In genomic region chr9:37488041-37488440, GRCm38 (mm10) we compare ENCODE assay signal across 9 mouse cellular contexts. TPM values are rescaled to one million over a fixed set of nuclear protein-coding genes. Genes with fewer than 3 reads are reported as not detected.
DNase-seq lines count a peak whose midpoint lies in the region; ATAC-seq and TF ChIP-seq lines count a peak whose summit lies in the region.
"Had no signal": no experiment of that assay in that cellular context is flagged by ENCODE, and none has a peak within 500 bp of the region (broad histone marks: within the 10 kb centered on the region; RNA-seq: fewer than 3 reads in every experiment).

No protein-coding gene starts in this region.

- no peak for DNase-seq in kidney, adult 2 months
- DNase-seq in kidney, adult 8-10 months: no peak
- DNase-seq in thymus, postnatal 10 days (ENCODE audit: low spot score in 2 of 2): no peak
- DNase-seq in urinary bladder, adult 2 months (ENCODE audit: low spot score): no peak
- no peak for DNase-seq in adrenal gland, postnatal 4 days (ENCODE audit: low spot score in 2 of 2)
- DNase-seq: retina, postnatal 1 day had no signal

- peak overlapping the region; percentile 94 for H3K4me2 ChIP-seq in hindbrain, embryonic 13.5 days
- H3K4me2 ChIP-seq in midbrain, embryonic 13.5 days (replicated peaks): peak overlapping the region; percentile 76

- peak overlapping the region; percentile 97 for H3K9ac ChIP-seq in hindbrain, embryonic 13.5 days
- 0 out of 2 replicates have a peak overlapping the region, but pooled peaks have one; percentile 94 for H3K9ac ChIP-seq in midbrain, embryonic 13.5 days (replicated peaks)

- no peaks in the 10 kb centered on the region for H3K36me3 ChIP-seq in kidney, adult 2 months (ENCODE audit: control insufficient read depth, insufficient read depth, low read length)
- no peaks in the 10 kb centered on the region for H3K36me3 ChIP-seq in hindbrain, embryonic 13.5 days
- 0 out of 2 replicates have a peak, but pooled peaks cover 3% of the 10 kb centered on the region for H3K36me3 ChIP-seq in midbrain, embryonic 13.5 days

- peaks cover 10% of the 10 kb centered on the region; the same call in 1 of the 2 replicates for H3K4me1 ChIP-seq in kidney, adult 2 months (ENCODE audit: control insufficient read depth, insufficient read depth, low read length)
- peaks cover 11% of the 10 kb centered on the region for H3K4me1 ChIP-seq in bone marrow macrophage, adult 2 months (ENCODE audit: control insufficient read depth, insufficient read depth, low read length)
- H3K4me1 ChIP-seq in hindbrain, embryonic 13.5 days (replicated peaks): peaks cover 28% of the 10 kb centered on the region
- H3K4me1 ChIP-seq in midbrain, embryonic 13.5 days (replicated peaks): peaks cover 29% of the 10 kb centered on the region

- H3K4me3 ChIP-seq in kidney, adult 2 months (ENCODE audit: insufficient read depth, low read depth, low read length): no peak overlapping the region
- peak overlapping the region; percentile 75 for H3K4me3 ChIP-seq in bone marrow macrophage, adult 2 months (ENCODE audit: insufficient read depth, low read length)
- peak overlapping the region; percentile 96 for H3K4me3 ChIP-seq in hindbrain, embryonic 13.5 days
- H3K4me3 ChIP-seq in midbrain, embryonic 13.5 days (replicated peaks): peak overlapping the region; percentile 98

- H3K27me3 ChIP-seq in kidney, adult 2 months (replicated peaks; ENCODE audit: control insufficient read depth, insufficient read depth, low read length): no peaks in the 10 kb centered on the region
- H3K27me3 ChIP-seq in hindbrain, embryonic 13.5 days: no peaks in the 10 kb centered on the region
- no peaks in the 10 kb centered on the region for H3K27me3 ChIP-seq in midbrain, embryonic 13.5 days

- no peak for TF ChIP-seq CTCF in kidney, adult 2 months (conservative IDR thresholded peaks at IDR 0.05; ENCODE audit: insufficient read depth, insufficient read length, low read depth, low read length)
- TF ChIP-seq CTCF in bone marrow macrophage, adult 2 months (IDR thresholded peaks at IDR 0.05; ENCODE audit: low read depth, low read length): no peak

- ATAC-seq in hindbrain, embryonic 13.5 days (ENCODE audit: low FRiP score): no peak
- no peak for ATAC-seq in midbrain, embryonic 13.5 days

- peak overlapping the region; percentile 94 for H3K27ac ChIP-seq in kidney, adult 2 months (ENCODE audit: insufficient read depth, low read depth, low read length)
- H3K27ac ChIP-seq in bone marrow macrophage, adult 2 months (ENCODE audit: insufficient read depth, low read depth, low read length): peak overlapping the region; percentile 93
- H3K27ac ChIP-seq in hindbrain, embryonic 13.5 days: peak overlapping the region; percentile 100
- H3K27ac ChIP-seq in midbrain, embryonic 13.5 days: peak overlapping the region; percentile 98; the same call in 1 of the 2 replicates

- 49% methylated on average over 4 of the region's 4 CpGs for WGBS in kidney, adult 2 months
- WGBS in hindbrain, embryonic 13.5 days: 39% methylated on average over 4 of the region's 4 CpGs
- 29% methylated on average over 4 of the region's 4 CpGs for WGBS in midbrain, embryonic 13.5 days

- H3K9me3 ChIP-seq in hindbrain, embryonic 13.5 days: no peaks in the 10 kb centered on the region
- H3K9me3 ChIP-seq in midbrain, embryonic 13.5 days: no peaks in the 10 kb centered on the region

- no peak for TF ChIP-seq POLR2A in kidney, adult 2 months (IDR thresholded peaks at IDR 0.05; ENCODE audit: low read depth, low read length)
- TF ChIP-seq POLR2A in bone marrow macrophage, adult 2 months (IDR thresholded peaks at IDR 0.05; ENCODE audit: borderline replicate concordance, low read depth, low read length): no peak

RNA-seq across cellular contexts. Expression of gene Msantd2, which starts 1.1 kb away (rescaled TPM):
- polyA plus RNA-seq in kidney, adult 2 months (2012; rRNA removed): 12.1 and 15.7 TPM in 2 replicates
- 23.5 and 27.3 TPM in 2 replicates for polyA plus RNA-seq in bone marrow macrophage, adult 2 months (2012; ENCODE audit: insufficient read depth, insufficient read length, missing spikeins)
- polyA plus RNA-seq in hindbrain, embryonic 13.5 days (2015; fragmentation: Nextera tagmentation; extraction: Ambion mirVana): 35.4 and 39.2 TPM in 2 replicates
- 36.5 and 39.5 TPM in 2 replicates for polyA plus RNA-seq in midbrain, embryonic 13.5 days (2015; fragmentation: Nextera tagmentation; extraction: Ambion mirVana)
- polyA plus RNA-seq in urinary bladder, adult 2 months (2012; rRNA removed): 24.7 and 26.8 TPM in 2 replicates
- total RNA-seq in adrenal gland, postnatal 4 days (2021): 10 to 100 TPM; 31.3 to 33.2 TPM

RNA-seq across cellular contexts. Expression of gene Esam, which starts 39.8 kb away (rescaled TPM):
- polyA plus RNA-seq in kidney, adult 2 months (2012; rRNA removed): 54.9 and 55.5 TPM in 2 replicates
- 0.97 TPM in 1 of 2 replicates, not detected in the other for polyA plus RNA-seq in bone marrow macrophage, adult 2 months (2012; ENCODE audit: insufficient read depth, insufficient read length, missing spikeins)
- 41.1 and 43.4 TPM in 2 replicates for polyA plus RNA-seq in hindbrain, embryonic 13.5 days (2015; fragmentation: Nextera tagmentation; extraction: Ambion mirVana)
- polyA plus RNA-seq in midbrain, embryonic 13.5 days (2015; fragmentation: Nextera tagmentation; extraction: Ambion mirVana): 33.5 and 34.5 TPM in 2 replicates
- polyA plus RNA-seq in urinary bladder, adult 2 months (2012; rRNA removed): 56.0 and 57.2 TPM in 2 replicates
- total RNA-seq in adrenal gland, postnatal 4 days (2021): 10 to 100 TPM; 51.7 to 55.5 TPM

RNA-seq across cellular contexts. Expression of gene Vsig2, which starts 51.0 kb away (rescaled TPM):
- polyA plus RNA-seq in kidney, adult 2 months (2012; rRNA removed): 7.6 and 9.1 TPM in 2 replicates
- polyA plus RNA-seq in bone marrow macrophage, adult 2 months (2012; ENCODE audit: insufficient read depth, insufficient read length, missing spikeins): not detected in 2 replicates
- polyA plus RNA-seq in hindbrain, embryonic 13.5 days (2015; fragmentation: Nextera tagmentation; extraction: Ambion mirVana): 0.82 and 1.6 TPM in 2 replicates
- polyA plus RNA-seq in midbrain, embryonic 13.5 days (2015; fragmentation: Nextera tagmentation; extraction: Ambion mirVana): 0.37 and 0.42 TPM in 2 replicates
- 151 and 161 TPM in 2 replicates for polyA plus RNA-seq in urinary bladder, adult 2 months (2012; rRNA removed)
- 1 to 10 TPM; 5.8 to 7.3 TPM for total RNA-seq in adrenal gland, postnatal 4 days (2021)

RNA-seq across cellular contexts. Expression of gene Robo3, which starts 55.0 kb away (rescaled TPM):
- polyA plus RNA-seq in kidney, adult 2 months (2012; rRNA removed): 14.4 and 18.7 TPM in 2 replicates
- polyA plus RNA-seq in bone marrow macrophage, adult 2 months (2012; ENCODE audit: insufficient read depth, insufficient read length, missing spikeins): not detected in 2 replicates
- 64.6 and 91.3 TPM in 2 replicates for polyA plus RNA-seq in hindbrain, embryonic 13.5 days (2015; fragmentation: Nextera tagmentation; extraction: Ambion mirVana)
- 20.5 and 22.4 TPM in 2 replicates for polyA plus RNA-seq in midbrain, embryonic 13.5 days (2015; fragmentation: Nextera tagmentation; extraction: Ambion mirVana)
- polyA plus RNA-seq in urinary bladder, adult 2 months (2012; rRNA removed): 0.07 and 0.12 TPM in 2 replicates
- total RNA-seq in adrenal gland, postnatal 4 days (2021): 1 to 10 TPM in 1 of 2 experiments, under 1 TPM in 1; 0.56 to 1.0 TPM

Comparison
In these comparisons a context has a peak if more than half of its experiments do, and no peak if none do; other contexts are left out.
1. RNA of gene Esam, which starts 39.8 kb away (polyA plus RNA-seq): 56.0 to 57.2 TPM in urinary bladder, adult 2 months, 54.9 to 55.5 TPM in kidney, adult 2 months, 41.1 to 43.4 TPM in hindbrain, embryonic 13.5 days and 33.5 to 34.5 TPM in midbrain, embryonic 13.5 days; 0.97 TPM in bone marrow macrophage, adult 2 months; every median in the first group is over 10 times any median in the second.
2. RNA of gene Vsig2, which starts 51.0 kb away (polyA plus RNA-seq): 151 to 161 TPM in urinary bladder, adult 2 months; 7.6 to 9.1 TPM in kidney, adult 2 months, 0.82 to 1.6 TPM in hindbrain, embryonic 13.5 days, 0.37 to 0.42 TPM in midbrain, embryonic 13.5 days and not detected in bone marrow macrophage, adult 2 months; every median in the first group is over 10 times any median in the second.
3. Peak in every context shown above with its lines, with median percentiles within 50 percentile points of each other: H3K27ac ChIP-seq.